Mouse (Mus musculus): Measurements from ENCODE around the gene F2r.

The F2r gene

DNA sequence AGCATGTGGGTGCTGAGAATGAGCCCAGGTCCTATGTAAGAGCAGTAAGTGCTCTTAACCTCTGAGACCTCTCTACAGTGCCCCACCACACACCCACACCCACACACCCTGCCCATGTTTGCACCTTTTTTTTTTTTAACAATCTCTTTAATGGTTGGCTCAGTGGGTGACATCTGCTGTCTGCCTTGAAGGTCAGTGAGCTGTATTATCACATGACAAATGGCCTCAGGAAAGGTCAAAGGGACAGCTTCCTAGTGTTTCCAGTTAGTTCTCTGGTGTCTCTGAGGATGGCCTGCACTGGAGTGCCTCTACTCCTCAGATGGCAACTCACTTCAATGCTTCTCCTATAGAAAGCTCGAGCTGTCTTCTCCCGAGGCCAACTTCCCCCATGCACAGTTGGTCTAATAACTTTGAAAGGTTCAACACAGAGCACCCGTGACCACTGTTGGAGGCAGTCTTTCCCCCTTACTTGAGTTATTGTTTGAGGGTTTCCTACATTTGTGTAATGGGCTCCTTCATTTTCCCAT, 18.4 kb downstream of the F2r start:
- Histone ChIP-seq H3K4me1 (replicated peaks; ENCODE audit: low read depth, low read length) (peaks cover 44% of the 10 kb centered on the region), H3K9me3 (ENCODE audit: low read length) (no peaks in the 10 kb centered on the region), H3K27me3 (ENCODE audit: insufficient read depth, low read length) (peaks cover 15% of the 10 kb centered on the region), H3K36me3 (ENCODE audit: insufficient read depth, low read length) (peaks cover 5% of the 10 kb centered on the region), H3K4me3 (replicated peaks; ENCODE audit: low read length) (no peak overlapping the region)
- TF ChIP-seq CTCF (conservative IDR thresholded peaks at IDR 0.05; ENCODE audit: low read length) = no peak
- TF ChIP-seq POU5F1 (IDR thresholded peaks at IDR 0.05; ENCODE audit: borderline replicate concordance, low read length) = no peak
- no peak for TF ChIP-seq NANOG (IDR thresholded peaks at IDR 0.05; ENCODE audit: borderline replicate concordance, low read length)

GRCm38 (mm10) chr13:95598232-95598920, 19.9 kb downstream of the F2r start:
- H3K27me3 ChIP-seq (ENCODE audit: insufficient read depth, low read length) = peaks cover under 1% of the 10 kb centered on the region; the same call in 1 of the 2 replicates
- no peaks in the 10 kb centered on the region for H3K9me3 ChIP-seq (ENCODE audit: low read length)
- peaks cover 30% of the 10 kb centered on the region for H3K4me1 ChIP-seq (replicated peaks; ENCODE audit: low read depth, low read length)
- peaks cover 5% of the 10 kb centered on the region for H3K36me3 ChIP-seq (ENCODE audit: insufficient read depth, low read length)
- H3K4me3 ChIP-seq (replicated peaks; ENCODE audit: low read length) = peak overlapping the region; percentile 52
- TF ChIP-seq NANOG (IDR thresholded peaks at IDR 0.05; ENCODE audit: borderline replicate concordance, low read length) (no peak), POU5F1 (IDR thresholded peaks at IDR 0.05; ENCODE audit: borderline replicate concordance, low read length) (no peak), CTCF (conservative IDR thresholded peaks at IDR 0.05; ENCODE audit: low read length) (no peak)

GRCm38 (mm10) chr13:95597578-95597977, 20.7 kb downstream of the F2r start:
- H3K4me1 ChIP-seq (replicated peaks; ENCODE audit: low read depth, low read length) = peaks cover 30% of the 10 kb centered on the region
- H3K27me3 ChIP-seq (ENCODE audit: insufficient read depth, low read length) = no peaks in the 10 kb centered on the region; the same call in 1 of the 2 replicates
- no peak for TF ChIP-seq CTCF (conservative IDR thresholded peaks at IDR 0.05; ENCODE audit: low read length)
- no peak for TF ChIP-seq POU5F1 (IDR thresholded peaks at IDR 0.05; ENCODE audit: borderline replicate concordance, low read length)
- no peak for TF ChIP-seq NANOG (IDR thresholded peaks at IDR 0.05; ENCODE audit: borderline replicate concordance, low read length)
- H3K9me3 ChIP-seq (ENCODE audit: low read length) = no peaks in the 10 kb centered on the region
- no peak overlapping the region for H3K4me3 ChIP-seq (replicated peaks; ENCODE audit: low read length)
- peaks cover 2% of the 10 kb centered on the region for H3K36me3 ChIP-seq (ENCODE audit: insufficient read depth, low read length)

GRCm38 (mm10) chr13:95596689-95597088, 21.6 kb downstream of the F2r start:
- no peak for TF ChIP-seq CTCF (conservative IDR thresholded peaks at IDR 0.05; ENCODE audit: low read length)
- no peak for TF ChIP-seq NANOG (IDR thresholded peaks at IDR 0.05; ENCODE audit: borderline replicate concordance, low read length)
- no peak for TF ChIP-seq POU5F1 (IDR thresholded peaks at IDR 0.05; ENCODE audit: borderline replicate concordance, low read length)
- Histone ChIP-seq H3K27me3 (ENCODE audit: insufficient read depth, low read length) (no peaks in the 10 kb centered on the region; the same call in 1 of the 2 replicates), H3K4me1 (replicated peaks; ENCODE audit: low read depth, low read length) (peaks cover 30% of the 10 kb centered on the region), H3K36me3 (ENCODE audit: insufficient read depth, low read length) (no peaks in the 10 kb centered on the region), H3K4me3 (replicated peaks; ENCODE audit: low read length) (no peak overlapping the region), H3K9me3 (ENCODE audit: low read length) (no peaks in the 10 kb centered on the region)

DNA sequence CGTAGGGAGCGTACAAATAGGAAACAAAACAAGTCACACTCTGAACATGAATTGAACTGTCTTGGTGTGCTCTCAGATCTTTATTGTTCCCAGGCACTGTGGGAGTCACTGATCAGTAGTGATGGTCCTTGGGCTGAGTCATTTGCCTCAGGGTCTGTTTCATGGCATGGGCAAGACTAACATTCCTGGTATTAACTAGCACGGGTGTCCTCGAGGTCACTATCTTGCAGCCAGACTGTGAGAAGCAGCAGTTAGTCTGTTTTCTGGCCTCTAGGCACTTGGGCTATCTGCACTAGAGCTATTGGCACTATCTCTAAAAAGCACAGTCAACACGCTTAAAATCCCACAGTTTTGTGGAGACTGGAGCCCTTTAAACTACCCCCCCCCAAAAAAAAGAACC, 22.4 kb downstream of the F2r start:
- Histone ChIP-seq H3K36me3 (ENCODE audit: insufficient read depth, low read length) (no peaks in the 10 kb centered on the region), H3K9me3 (ENCODE audit: low read length) (no peaks in the 10 kb centered on the region), H3K4me1 (replicated peaks; ENCODE audit: low read depth, low read length) (peaks cover 24% of the 10 kb centered on the region), H3K27me3 (ENCODE audit: insufficient read depth, low read length) (peaks cover 3% of the 10 kb centered on the region; the same call in 1 of the 2 replicates), H3K4me3 (replicated peaks; ENCODE audit: low read length) (no peak overlapping the region)
- TF ChIP-seq NANOG (IDR thresholded peaks at IDR 0.05; ENCODE audit: borderline replicate concordance, low read length) (no peak), POU5F1 (IDR thresholded peaks at IDR 0.05; ENCODE audit: borderline replicate concordance, low read length) (no peak), CTCF (conservative IDR thresholded peaks at IDR 0.05; ENCODE audit: low read length) (no peak)

DNA sequence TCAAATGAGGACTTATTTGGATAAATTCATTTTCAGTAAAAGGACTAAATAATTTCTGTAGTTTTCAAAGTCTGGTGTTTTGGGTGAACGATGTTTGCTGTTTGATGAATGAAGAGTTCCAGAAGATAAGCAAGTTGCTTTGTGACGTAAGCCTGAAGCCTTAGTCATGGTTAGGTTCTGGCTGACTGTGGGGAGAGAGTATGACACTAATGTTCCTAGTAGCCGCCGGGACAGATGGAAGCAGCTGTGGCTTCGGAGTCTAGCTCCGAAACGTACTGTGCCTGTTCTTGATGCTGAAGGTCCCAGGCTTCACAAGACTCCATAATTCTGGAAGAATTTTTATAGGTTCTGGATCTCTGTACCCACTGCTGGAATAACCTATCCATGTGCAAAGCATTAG, 22.9 kb downstream of the F2r start:
- no peak for TF ChIP-seq POU5F1 (IDR thresholded peaks at IDR 0.05; ENCODE audit: borderline replicate concordance, low read length)
- TF ChIP-seq NANOG (IDR thresholded peaks at IDR 0.05; ENCODE audit: borderline replicate concordance, low read length) = no peak
- TF ChIP-seq CTCF (conservative IDR thresholded peaks at IDR 0.05; ENCODE audit: low read length) = no peak
- peaks cover 19% of the 10 kb centered on the region for H3K4me1 ChIP-seq (replicated peaks; ENCODE audit: low read depth, low read length)
- H3K27me3 ChIP-seq (ENCODE audit: insufficient read depth, low read length) = peaks cover 4% of the 10 kb centered on the region; the same call in 1 of the 2 replicates
- no peak overlapping the region for H3K4me3 ChIP-seq (replicated peaks; ENCODE audit: low read length)
- H3K36me3 ChIP-seq (ENCODE audit: insufficient read depth, low read length) = no peaks in the 10 kb centered on the region
- H3K9me3 ChIP-seq (ENCODE audit: low read length) = no peaks in the 10 kb centered on the region

DNA sequence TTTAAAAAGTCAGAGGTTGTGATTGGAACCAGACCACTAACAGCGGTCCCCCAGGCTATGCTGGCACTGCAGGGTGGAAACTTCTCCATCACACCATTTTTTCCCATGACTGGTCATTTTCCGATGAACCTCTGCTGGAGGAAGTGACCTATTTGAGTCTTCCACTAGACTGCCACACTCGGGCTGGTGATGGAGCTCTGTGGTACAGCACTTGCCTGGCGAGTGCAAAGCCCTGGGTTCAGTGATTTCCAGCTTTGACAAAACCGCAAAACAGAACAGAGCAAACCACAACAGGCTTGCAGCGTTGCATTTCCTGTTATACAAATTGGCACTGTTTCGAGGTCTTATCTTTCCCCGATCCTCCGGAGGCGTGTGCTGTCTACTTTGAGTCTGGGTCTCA, 25.4 kb downstream of the F2r start:
- Histone ChIP-seq H3K9me3 (ENCODE audit: low read length) (no peaks in the 10 kb centered on the region), H3K4me1 (replicated peaks; ENCODE audit: low read depth, low read length) (no peaks in the 10 kb centered on the region; the same call in 1 of the 2 replicates), H3K36me3 (ENCODE audit: insufficient read depth, low read length) (no peaks in the 10 kb centered on the region), H3K27me3 (ENCODE audit: insufficient read depth, low read length) (peaks cover 13% of the 10 kb centered on the region), H3K4me3 (replicated peaks; ENCODE audit: low read length) (no peak overlapping the region)
- TF ChIP-seq POU5F1 (IDR thresholded peaks at IDR 0.05; ENCODE audit: borderline replicate concordance, low read length) (no peak), CTCF (conservative IDR thresholded peaks at IDR 0.05; ENCODE audit: low read length) (no peak), NANOG (IDR thresholded peaks at IDR 0.05; ENCODE audit: borderline replicate concordance, low read length) (no peak)

GRCm38 (mm10) chr13:95591606-95592005, 26.7 kb downstream of the F2r start:
- no peak overlapping the region for H3K4me3 ChIP-seq (replicated peaks; ENCODE audit: low read length)
- no peaks in the 10 kb centered on the region; the same call in 1 of the 2 replicates for H3K4me1 ChIP-seq (replicated peaks; ENCODE audit: low read depth, low read length)
- no peak for TF ChIP-seq POU5F1 (IDR thresholded peaks at IDR 0.05; ENCODE audit: borderline replicate concordance, low read length)
- no peak for TF ChIP-seq NANOG (IDR thresholded peaks at IDR 0.05; ENCODE audit: borderline replicate concordance, low read length)
- no peak for TF ChIP-seq CTCF (conservative IDR thresholded peaks at IDR 0.05; ENCODE audit: low read length)
- H3K9me3 ChIP-seq (ENCODE audit: low read length) = no peaks in the 10 kb centered on the region
- peaks cover 13% of the 10 kb centered on the region for H3K27me3 ChIP-seq (ENCODE audit: insufficient read depth, low read length)
- no peaks in the 10 kb centered on the region for H3K36me3 ChIP-seq (ENCODE audit: insufficient read depth, low read length)
